Mouse (Mus musculus) layer of hippocampus, adult 9-11 months (tissue): ENCODE measurements at regions not wholly inside any gene's neighbourhood (a gene's known extent, or its start where the extent isn't known, plus 50 kb on each side); places are given as distances from the start of the nearest gene placed in this dataset.

Experiments
- DNase-seq: peaks from one replicate; pipeline ENCODE4 v3.0.0; 2022

DNA sequence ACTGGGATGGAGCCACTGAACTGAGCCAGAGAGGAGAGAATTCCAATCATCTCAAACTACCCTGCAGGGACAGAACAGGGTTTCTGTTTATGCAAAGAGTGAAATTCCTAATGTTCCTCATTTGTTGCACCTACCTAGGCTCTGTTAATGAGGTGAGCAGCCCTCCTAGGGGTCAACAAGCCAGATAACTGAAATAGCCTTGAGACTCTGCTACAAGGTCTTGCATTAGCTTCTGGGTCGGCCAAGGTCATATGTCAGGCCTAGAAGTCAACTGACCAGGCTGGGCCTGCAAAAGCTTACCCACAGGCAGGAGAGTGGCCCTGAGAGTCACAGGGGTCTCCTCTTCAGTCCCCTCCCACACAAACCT, 491.4 kb downstream of the Prss52 start:
- no peak for DNase-seq

- no peak for DNase-seq
Observed at GRCm38 (mm10) chr14:64595891-64596290, 491.8 kb downstream of the Prss52 start.

DNA sequence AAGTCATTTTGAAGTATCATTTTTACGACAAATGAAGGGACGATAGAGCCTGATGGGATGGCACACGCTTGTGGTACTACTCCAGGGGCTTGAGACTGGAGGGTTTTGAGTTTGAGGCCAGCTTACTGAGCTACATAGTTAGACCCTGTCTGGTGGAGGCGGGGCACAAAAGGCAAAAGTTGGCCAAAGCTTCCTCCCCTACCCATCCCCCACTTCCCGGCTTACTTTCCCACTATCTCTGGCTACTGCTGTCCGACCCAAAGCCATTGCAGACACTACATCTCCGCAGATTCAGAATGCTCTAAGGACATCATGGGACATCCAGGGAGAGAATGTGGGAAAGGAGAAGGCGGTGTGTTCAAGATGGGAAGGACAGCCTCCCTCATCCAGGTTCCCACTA, 493.1 kb downstream of the Prss52 start:
- no peak for DNase-seq
